Mouse (Mus musculus) liver, embryonic 14.5 days (tissue): ENCODE results near the gene 4933406M09Rik. TPM values are rescaled to one million over a fixed set of nuclear protein-coding genes. Genes with fewer than 3 reads are reported as not detected.

ENCODE experiments used
- ATAC-seq: fragments of 200-750 bp; cut with Nextera tagmentation; 2 replicates; pipeline ENCODE4 v1.8.0; 2017; ENCODE audit warnings: moderate number of reproducible peaks, mild to moderate bottlenecking, moderate library complexity; ENCODE audit not compliant: insufficient read depth
- DNase-seq, 3 experiments: peaks; one replicate each; pipeline ENCODE4 v3.0.0-alpha.2; 2012 to 2013; ENCODE audit warnings: low read depth in 3 of 3, low spot score in 3 of 3
- H3K27ac ChIP-seq: fragments of 300-500 bp; sonication (generic); 2 replicates; pipeline ENCODE4 v1.5.1; 2014; ENCODE audit warnings: moderate library complexity, mild to moderate bottlenecking, control low read depth, inconsistent platforms
- H3K27me3 ChIP-seq: fragments of 300-500 bp; sonication (generic); 2 replicates; pipeline ENCODE4 v1.6.1; 2014; ENCODE audit warnings: mild to moderate bottlenecking, low read length, moderate library complexity; ENCODE audit not compliant: control insufficient read depth, insufficient read depth
- H3K36me3 ChIP-seq: fragments of 300-500 bp; sonication (generic); replicated peaks from 2 replicates; pipeline ENCODE4 v1.6.1; 2014; ENCODE audit warnings: low read depth; ENCODE audit not compliant: control insufficient read depth, insufficient read depth
- H3K4me1 ChIP-seq, 2 experiments: fragments of 200-500 bp in 1 of 2; fragments of 300-500 bp in 1 of 2; sonication (generic) in 1 of 2; replicated peaks; 2 replicates each; pipeline ENCODE4 v1.6.1; 2012 to 2014; ENCODE audit warnings: antibody characterized with exemption in 1 of 2, inconsistent platforms in 1 of 2, low read length in 1 of 2; ENCODE audit not compliant: control insufficient read depth in 2 of 2, insufficient read depth in 2 of 2
- H3K4me2 ChIP-seq: fragments of 300-500 bp; sonication (generic); 2 replicates; pipeline ENCODE4 v1.6.1; 2014; ENCODE audit warnings: low read depth, mild to moderate bottlenecking, control low read depth, moderate library complexity
- H3K4me3 ChIP-seq, 2 experiments: fragments of 200-500 bp in 1 of 2; fragments of 300-500 bp in 1 of 2; sonication (generic) in 1 of 2; 2 replicates each; pipeline ENCODE4 v1.5.1; 2012 to 2014; ENCODE audit warnings: low read depth in 2 of 2, low read length in 2 of 2, mild to moderate bottlenecking in 2 of 2, control low read depth in 1 of 2, inconsistent platforms in 1 of 2, moderate library complexity in 1 of 2; ENCODE audit not compliant: insufficient read depth in 1 of 2
- H3K9ac ChIP-seq: fragments of 300-500 bp; sonication (generic); replicated peaks from 2 replicates; pipeline ENCODE4 v1.6.1; 2014; ENCODE audit warnings: mild to moderate bottlenecking, control low read depth, moderate library complexity
- H3K9me3 ChIP-seq: fragments of 300-500 bp; sonication (generic); 2 replicates; pipeline ENCODE4 v1.6.1; 2016; ENCODE audit warnings: low read length, mixed read lengths; ENCODE audit not compliant: control insufficient read depth
- CTCF ChIP-seq: IDR thresholded peaks from 2 replicates; pipeline ENCODE4 v1.5.1; 2016; ENCODE audit warnings: antibody characterized with exemption, low read depth, control low read depth
- EP300 ChIP-seq: IDR thresholded peaks from 2 replicates; pipeline ENCODE4 v1.6.1; 2016; ENCODE audit warnings: antibody characterized with exemption, low read depth
- WGBS: fragments of 180-500 bp; shearing (Covaris S2); extraction: QIAGEN DNeasy Blood & Tissue Kit; methylation state at CpG from one replicate; pipeline ENCODE4 v1.1.7; 2014; ENCODE audit not compliant: insufficient replicate concordance; 5-methylcytosine and 5-hydroxymethylcytosine counted together
- polyA plus RNA-seq, 2 experiments: library from polyadenylated mRNA; depleted of rRNA in 1 of 2; stranded (reverse) in 1 of 2; unstranded in 1 of 2; fragments of >200 nt; fragmentation: Nextera tagmentation in 1 of 2; extraction: Ambion mirVana in 1 of 2; gene quantifications; 2 replicates each; pipeline versions ENCODE4 v1.2.1 to v1.2.3; 2012 to 2014

The 4933406M09Rik gene
- polyA plus RNA-seq, 2 experiments: not detected

GRCm38 (mm10) chr1:134341641-134342277 lies 44.0 kb upstream of the 4933406M09Rik start:
- TF ChIP-seq EP300 (no peak), CTCF (no peak)
- H3K4me2 ChIP-seq: no peak overlapping the region
- H3K36me3 ChIP-seq: peaks cover 9% of the 10 kb centered on the region
- WGBS: 54% methylated on average over 5 of the region's 5 CpGs
- 0 out of 2 replicates have a peak, but pooled peaks cover 4% of the 10 kb centered on the region for H3K27me3 ChIP-seq
- no peaks in the 10 kb centered on the region for H3K9me3 ChIP-seq
- no peak overlapping the region for H3K27ac ChIP-seq
- no peak overlapping the region for H3K4me3 ChIP-seq
- peaks cover 4 to 5% of the 10 kb centered on the region in 2 experiments for H3K4me1 ChIP-seq
- DNase-seq (no peak), ATAC-seq (no peak)
- H3K9ac ChIP-seq: no peak overlapping the region

- DNase-seq: no peak
- Histone ChIP-seq H3K27me3 (0 out of 2 replicates have a peak, but pooled peaks cover 4% of the 10 kb centered on the region), H3K27ac (no peak overlapping the region), H3K36me3 (peaks cover 12% of the 10 kb centered on the region), H3K9me3 (no peaks in the 10 kb centered on the region), H3K4me2 (no peak overlapping the region), H3K4me1 (peaks cover 4 to 5% of the 10 kb centered on the region in 2 experiments), H3K9ac (no peak overlapping the region), H3K4me3 (no peak overlapping the region)
- no peak for TF ChIP-seq EP300
- TF ChIP-seq CTCF: no peak
- ATAC-seq: no peak
- 43% methylated on average over 2 of the region's 2 CpGs for WGBS
Observed at GRCm38 (mm10) chr1:134342278-134342664, 43.5 kb upstream of the 4933406M09Rik start.

GRCm38 (mm10) chr1:134342781-134343310 lies 42.9 kb upstream of the 4933406M09Rik start:
- Histone ChIP-seq H3K4me3 (no peak overlapping the region), H3K36me3 (peaks cover 15% of the 10 kb centered on the region), H3K4me2 (no peak overlapping the region), H3K4me1 (peaks cover 4 to 5% of the 10 kb centered on the region in 2 experiments), H3K9me3 (no peaks in the 10 kb centered on the region), H3K27ac (no peak overlapping the region), H3K9ac (no peak overlapping the region), H3K27me3 (0 out of 2 replicates have a peak, but pooled peaks cover 4% of the 10 kb centered on the region)
- 78% methylated on average over 8 of the region's 8 CpGs for WGBS
- no peak for DNase-seq
- ATAC-seq: no peak
- TF ChIP-seq CTCF (no peak), EP300 (no peak)

GRCm38 (mm10) chr1:134343567-134343966 lies 42.2 kb upstream of the 4933406M09Rik start:
- H3K27ac ChIP-seq: no peak overlapping the region
- H3K9me3 ChIP-seq: no peaks in the 10 kb centered on the region
- ATAC-seq (no peak), DNase-seq (no peak)
- H3K4me1 ChIP-seq: peaks cover 4 to 5% of the 10 kb centered on the region in 2 experiments
- 17% methylated on average over 2 of the region's 2 CpGs for WGBS
- H3K9ac ChIP-seq: no peak overlapping the region
- H3K4me2 ChIP-seq: no peak overlapping the region
- peaks cover 17% of the 10 kb centered on the region for H3K36me3 ChIP-seq
- 0 out of 2 replicates have a peak, but pooled peaks cover 4% of the 10 kb centered on the region for H3K27me3 ChIP-seq
- TF ChIP-seq CTCF (no peak), EP300 (no peak)
- no peak overlapping the region for H3K4me3 ChIP-seq
